Mouse (Mus musculus): Measurements from ENCODE around the gene Cpne1. TPM values are rescaled to one million over a fixed set of nuclear protein-coding genes. Genes with fewer than 3 reads are reported as not detected.
A peak's percentile ranks its signal among the peaks of the same experiment; 100 is the strongest.

Gene Cpne1
- polyA plus RNA-seq, 1 experiment, result 34.4 TPM

- no peak for TF ChIP-seq POLR2A (IDR thresholded peaks at IDR 0.05; ENCODE audit: insufficient read depth, low read length)
- TF ChIP-seq CTCF (IDR thresholded peaks at IDR 0.05; ENCODE audit: low read depth, low read length), result peak; percentile 31
- 0 out of 2 replicates have a peak, but pooled peaks have one; percentile 16 for TF ChIP-seq EP300 (IDR thresholded peaks at IDR 0.05; ENCODE audit: insufficient read depth, low read depth, low read length)
- peak within 1 kb of the TSS; percentile 72 for H3K4me3 ChIP-seq (ENCODE audit: low read depth, low read length)
- no peaks in the 10 kb centered on the region for H3K4me1 ChIP-seq (ENCODE audit: control insufficient read depth, insufficient read depth, low read length)
- H3K9me3 ChIP-seq (replicated peaks; ENCODE audit: control insufficient read depth, insufficient read depth, low read length, poor library complexity, severe bottlenecking), result no peaks in the 10 kb centered on the region
- no peaks in the 10 kb centered on the region for H3K27me3 ChIP-seq (ENCODE audit: control insufficient read depth, insufficient read depth, low read length, poor library complexity, severe bottlenecking)
- peak within 1 kb of the TSS; percentile 17; the same call in 1 of the 2 replicates for H3K27ac ChIP-seq (ENCODE audit: insufficient read depth, low read length)
- peaks cover 18% of the 10 kb centered on the region for H3K36me3 ChIP-seq (ENCODE audit: control insufficient read depth, insufficient read depth, low read length, poor library complexity, severe bottlenecking)
- peak within 1 kb of the TSS; percentile 60 for H3K9ac ChIP-seq (ENCODE audit: low read depth, poor library complexity, severe bottlenecking)
Measured at GRCm38 (mm10) chr2:156143953-156144724, 32.4 kb upstream of the Cpne1 start, which contains the start of the genes Romo1 and Nfs1. Gene Romo1 (plus strand): TSS chr2:156144039. Gene Nfs1 (minus strand): TSS chr2:156144186.

- no peaks in the 10 kb centered on the region for H3K4me1 ChIP-seq (ENCODE audit: control insufficient read depth, insufficient read depth, low read length)
- no peaks in the 10 kb centered on the region for H3K27me3 ChIP-seq (ENCODE audit: control insufficient read depth, insufficient read depth, low read length, poor library complexity, severe bottlenecking)
- peaks cover 10% of the 10 kb centered on the region for H3K36me3 ChIP-seq (ENCODE audit: control insufficient read depth, insufficient read depth, low read length, poor library complexity, severe bottlenecking)
- TF ChIP-seq CTCF (IDR thresholded peaks at IDR 0.05; ENCODE audit: low read depth, low read length) (no peak), EP300 (IDR thresholded peaks at IDR 0.05; ENCODE audit: insufficient read depth, low read depth, low read length) (no peak), POLR2A (IDR thresholded peaks at IDR 0.05; ENCODE audit: insufficient read depth, low read length) (no peak)
- peak overlapping the region; percentile 72 for H3K4me3 ChIP-seq (ENCODE audit: low read depth, low read length)
- peak overlapping the region; percentile 60 for H3K9ac ChIP-seq (ENCODE audit: low read depth, poor library complexity, severe bottlenecking)
- no peaks in the 10 kb centered on the region for H3K9me3 ChIP-seq (replicated peaks; ENCODE audit: control insufficient read depth, insufficient read depth, low read length, poor library complexity, severe bottlenecking)
- H3K27ac ChIP-seq (ENCODE audit: insufficient read depth, low read length), result peak overlapping the region; percentile 17; the same call in 1 of the 2 replicates
Measured at GRCm38 (mm10) chr2:156143367-156143766, 31.6 kb upstream of the Cpne1 start.

- Histone ChIP-seq H3K4me1 (ENCODE audit: control insufficient read depth, insufficient read depth, low read length) (no peaks in the 10 kb centered on the region), H3K4me3 (ENCODE audit: low read depth, low read length) (no peak overlapping the region), H3K27me3 (ENCODE audit: control insufficient read depth, insufficient read depth, low read length, poor library complexity, severe bottlenecking) (no peaks in the 10 kb centered on the region), H3K9ac (ENCODE audit: low read depth, poor library complexity, severe bottlenecking) (peak overlapping the region; percentile 60; the same call in 1 of the 2 replicates), H3K9me3 (replicated peaks; ENCODE audit: control insufficient read depth, insufficient read depth, low read length, poor library complexity, severe bottlenecking) (no peaks in the 10 kb centered on the region), H3K27ac (ENCODE audit: insufficient read depth, low read length) (no peak overlapping the region), H3K36me3 (ENCODE audit: control insufficient read depth, insufficient read depth, low read length, poor library complexity, severe bottlenecking) (peaks cover 6% of the 10 kb centered on the region)
- TF ChIP-seq CTCF (IDR thresholded peaks at IDR 0.05; ENCODE audit: low read depth, low read length), result no peak
- TF ChIP-seq EP300 (IDR thresholded peaks at IDR 0.05; ENCODE audit: insufficient read depth, low read depth, low read length), result no peak
- TF ChIP-seq POLR2A (IDR thresholded peaks at IDR 0.05; ENCODE audit: insufficient read depth, low read length), result no peak
Measured at GRCm38 (mm10) chr2:156142820-156143219, 31.1 kb upstream of the Cpne1 start.

GRCm38 (mm10) chr2:156135695-156136094, 23.9 kb upstream of the Cpne1 start:
- TF ChIP-seq CTCF (IDR thresholded peaks at IDR 0.05; ENCODE audit: low read depth, low read length) (peak; percentile 46), POLR2A (IDR thresholded peaks at IDR 0.05; ENCODE audit: insufficient read depth, low read length) (no peak)
- no peaks in the 10 kb centered on the region for H3K36me3 ChIP-seq (ENCODE audit: control insufficient read depth, insufficient read depth, low read length, poor library complexity, severe bottlenecking)
- H3K27ac ChIP-seq (ENCODE audit: insufficient read depth, low read length), result no peak overlapping the region

GRCm38 (mm10) chr2:156134161-156134560, 22.4 kb upstream of the Cpne1 start:
- no peak overlapping the region for H3K9ac ChIP-seq (ENCODE audit: low read depth, poor library complexity, severe bottlenecking)
- no peaks in the 10 kb centered on the region for H3K9me3 ChIP-seq (replicated peaks; ENCODE audit: control insufficient read depth, insufficient read depth, low read length, poor library complexity, severe bottlenecking)
- TF ChIP-seq CTCF (IDR thresholded peaks at IDR 0.05; ENCODE audit: low read depth, low read length), result no peak
- TF ChIP-seq EP300 (IDR thresholded peaks at IDR 0.05; ENCODE audit: insufficient read depth, low read depth, low read length), result no peak
- TF ChIP-seq POLR2A (IDR thresholded peaks at IDR 0.05; ENCODE audit: insufficient read depth, low read length), result no peak

More at GRCm38 (mm10) chr2:156135695-156136094, 23.9 kb upstream of the Cpne1 start:
- Histone ChIP-seq H3K27me3 (ENCODE audit: control insufficient read depth, insufficient read depth, low read length, poor library complexity, severe bottlenecking) (no peaks in the 10 kb centered on the region), H3K9ac (ENCODE audit: low read depth, poor library complexity, severe bottlenecking) (no peak overlapping the region), H3K4me3 (ENCODE audit: low read depth, low read length) (no peak overlapping the region), H3K4me1 (ENCODE audit: control insufficient read depth, insufficient read depth, low read length) (no peaks in the 10 kb centered on the region), H3K9me3 (replicated peaks; ENCODE audit: control insufficient read depth, insufficient read depth, low read length, poor library complexity, severe bottlenecking) (no peaks in the 10 kb centered on the region)

GRCm38 (mm10) chr2:156126992-156127391, 15.2 kb upstream of the Cpne1 start, which contains the start of gene Gm28036:
Gene Gm28036 (minus strand): TSS chr2:156127092.
- no peaks in the 10 kb centered on the region for H3K36me3 ChIP-seq (ENCODE audit: control insufficient read depth, insufficient read depth, low read length, poor library complexity, severe bottlenecking)
- no peak within 1 kb of the TSS for H3K9ac ChIP-seq (ENCODE audit: low read depth, poor library complexity, severe bottlenecking)
- no peak for TF ChIP-seq EP300 (IDR thresholded peaks at IDR 0.05; ENCODE audit: insufficient read depth, low read depth, low read length)
- TF ChIP-seq CTCF (IDR thresholded peaks at IDR 0.05; ENCODE audit: low read depth, low read length), result no peak
- no peak for TF ChIP-seq POLR2A (IDR thresholded peaks at IDR 0.05; ENCODE audit: insufficient read depth, low read length)
- no peaks in the 10 kb centered on the region for H3K27me3 ChIP-seq (ENCODE audit: control insufficient read depth, insufficient read depth, low read length, poor library complexity, severe bottlenecking)
- no peaks in the 10 kb centered on the region for H3K4me1 ChIP-seq (ENCODE audit: control insufficient read depth, insufficient read depth, low read length)
- no peak within 1 kb of the TSS for H3K4me3 ChIP-seq (ENCODE audit: low read depth, low read length)
- no peaks in the 10 kb centered on the region for H3K9me3 ChIP-seq (replicated peaks; ENCODE audit: control insufficient read depth, insufficient read depth, low read length, poor library complexity, severe bottlenecking)
- no peak within 1 kb of the TSS for H3K27ac ChIP-seq (ENCODE audit: insufficient read depth, low read length)

More at GRCm38 (mm10) chr2:156134161-156134560, 22.4 kb upstream of the Cpne1 start:
- Histone ChIP-seq H3K36me3 (ENCODE audit: control insufficient read depth, insufficient read depth, low read length, poor library complexity, severe bottlenecking) (no peaks in the 10 kb centered on the region), H3K4me3 (ENCODE audit: low read depth, low read length) (no peak overlapping the region), H3K4me1 (ENCODE audit: control insufficient read depth, insufficient read depth, low read length) (no peaks in the 10 kb centered on the region), H3K27me3 (ENCODE audit: control insufficient read depth, insufficient read depth, low read length, poor library complexity, severe bottlenecking) (no peaks in the 10 kb centered on the region), H3K27ac (ENCODE audit: insufficient read depth, low read length) (no peak overlapping the region)

Measured in ES-Bruce4 (cell line).